ENCODE assay signal across 7 mouse cellular contexts in genomic region chr7:60244187-60244866, GRCm38 (mm10).
A peak's percentile ranks its signal among the peaks of the same experiment; 100 is the strongest.
DNase-seq lines count a peak whose midpoint lies in the region; ATAC-seq and TF ChIP-seq lines count a peak whose summit lies in the region.
"Not testable (repeated sequence)": the region's sequence is repeated elsewhere in the genome, so short reads cannot be mapped to it uniquely, and the experiment has no call there.

No protein-coding gene starts in this region.

- WGBS in embryonic facial prominence, embryonic 10.5 days, result 16% methylated on average over 22 of the region's 22 CpGs
- WGBS in heart, adult 2 months, result 19% methylated on average over 22 of the region's 22 CpGs
- 12% methylated on average over 22 of the region's 22 CpGs for WGBS in intestine, embryonic 14.5 days

- not testable (repeated sequence) for TF ChIP-seq CTCF in heart, adult 2 months (IDR thresholded peaks at IDR 0.05)

- H3K79me2 ChIP-seq in heart, adult 2 months (replicated peaks; ENCODE audit: control insufficient read depth, insufficient read depth, low read length), result not testable (repeated sequence)

- H3K36me3 ChIP-seq in embryonic facial prominence, embryonic 10.5 days (replicated peaks); heart, adult 2 months (ENCODE audit: control insufficient read depth, insufficient read depth, low read length); intestine, embryonic 14.5 days (ENCODE audit: control insufficient read depth, insufficient read depth, low read length): not testable (repeated sequence)

- TF ChIP-seq POLR2A in heart, adult 2 months (IDR thresholded peaks at IDR 0.05; ENCODE audit: insufficient read depth, low read depth, low read length), result not testable (repeated sequence)

- not testable (repeated sequence) for H3K27me3 ChIP-seq in embryonic facial prominence, embryonic 10.5 days (replicated peaks; ENCODE audit: low read depth, poor library complexity, severe bottlenecking); heart, adult 2 months (ENCODE audit: control insufficient read depth, insufficient read depth, low read length); intestine, embryonic 14.5 days (replicated peaks; ENCODE audit: control insufficient read depth, insufficient read depth, low read length)

- DNase-seq in brain, embryonic 18.5 days (ENCODE audit: low read depth, low spot score), result peak; percentile 61
- peak; percentile 76 for DNase-seq in embryonic facial prominence, embryonic 10.5 days (ENCODE audit: low spot score)
- peak; percentile 15 to 24 for DNase-seq in heart, adult 2 months
- DNase-seq in intestine, embryonic 14.5 days (ENCODE audit: low spot score), result peak; percentile 71
- DNase-seq in left cerebral cortex, postnatal 4 days, result peak; percentile 48
- DNase-seq in lung, postnatal 4 days, result peak; percentile 6 to 39
- DNase-seq in retina, postnatal 7 days (ENCODE audit: low read depth, low spot score), result peak; percentile 39

- not testable (repeated sequence) for H3K9ac ChIP-seq in heart, adult 2 months (ENCODE audit: low read depth, low read length)
- H3K9ac ChIP-seq in intestine, embryonic 14.5 days (ENCODE audit: low read length), result peak overlapping the region; percentile 38; the same call in 1 of the 2 replicates

- not testable (repeated sequence) for H3K9me3 ChIP-seq in embryonic facial prominence, embryonic 10.5 days; intestine, embryonic 14.5 days (ENCODE audit: control insufficient read depth, low read length)

- H3K4me3 ChIP-seq in embryonic facial prominence, embryonic 10.5 days, result peak overlapping the region; percentile 55
- not testable (repeated sequence) for H3K4me3 ChIP-seq in heart, adult 2 months
- H3K4me3 ChIP-seq in intestine, embryonic 14.5 days (ENCODE audit: low read depth, low read length), result peak overlapping the region; percentile 40

- ATAC-seq in intestine, embryonic 14.5 days (replicated peaks; ENCODE audit: low FRiP score, low TSS enrichment, low read depth), result peak; percentile 97

- intact Hi-C loops in heart, adult 2 months (cut with DNase I); left cerebral cortex, postnatal 4 days (cut with DNase I): not testable (repeated sequence)

- TF ChIP-seq EP300 in heart, adult 2 months (IDR thresholded peaks at IDR 0.05; ENCODE audit: insufficient read depth, low read depth, low read length), result not testable (repeated sequence)

- H3K27ac ChIP-seq in embryonic facial prominence, embryonic 10.5 days (replicated peaks), result peak overlapping the region; percentile 76
- H3K27ac ChIP-seq in heart, adult 2 months; intestine, embryonic 14.5 days (ENCODE audit: low read depth): not testable (repeated sequence)

- H3K4me1 ChIP-seq in embryonic facial prominence, embryonic 10.5 days; heart, adult 2 months (ENCODE audit: control insufficient read depth, insufficient read depth, low read length); intestine, embryonic 14.5 days (replicated peaks; ENCODE audit: control insufficient read depth, insufficient read depth, low read length): not testable (repeated sequence)

- H3K4me2 ChIP-seq in intestine, embryonic 14.5 days (ENCODE audit: low read length), result peak overlapping the region; percentile 31

Comparison
In these comparisons a context has a peak if more than half of its experiments do, and no peak if none do; other contexts are left out.
1. DNase-seq: peak in every context shown above with its lines; median percentile 76 in embryonic facial prominence, embryonic 10.5 days; 71 in intestine, embryonic 14.5 days; 61 in brain, embryonic 18.5 days; 48 in left cerebral cortex, postnatal 4 days; 39 in retina, postnatal 7 days; 22 in lung, postnatal 4 days; 20 in heart, adult 2 months.